Mouse (Mus musculus): Measurements from ENCODE around the gene Ebf1. TPM values are rescaled to one million over a fixed set of nuclear protein-coding genes. Genes with fewer than 3 reads are reported as not detected.

The Ebf1 gene
- polyA plus RNA-seq, 1 experiment, result not detected

DNA sequence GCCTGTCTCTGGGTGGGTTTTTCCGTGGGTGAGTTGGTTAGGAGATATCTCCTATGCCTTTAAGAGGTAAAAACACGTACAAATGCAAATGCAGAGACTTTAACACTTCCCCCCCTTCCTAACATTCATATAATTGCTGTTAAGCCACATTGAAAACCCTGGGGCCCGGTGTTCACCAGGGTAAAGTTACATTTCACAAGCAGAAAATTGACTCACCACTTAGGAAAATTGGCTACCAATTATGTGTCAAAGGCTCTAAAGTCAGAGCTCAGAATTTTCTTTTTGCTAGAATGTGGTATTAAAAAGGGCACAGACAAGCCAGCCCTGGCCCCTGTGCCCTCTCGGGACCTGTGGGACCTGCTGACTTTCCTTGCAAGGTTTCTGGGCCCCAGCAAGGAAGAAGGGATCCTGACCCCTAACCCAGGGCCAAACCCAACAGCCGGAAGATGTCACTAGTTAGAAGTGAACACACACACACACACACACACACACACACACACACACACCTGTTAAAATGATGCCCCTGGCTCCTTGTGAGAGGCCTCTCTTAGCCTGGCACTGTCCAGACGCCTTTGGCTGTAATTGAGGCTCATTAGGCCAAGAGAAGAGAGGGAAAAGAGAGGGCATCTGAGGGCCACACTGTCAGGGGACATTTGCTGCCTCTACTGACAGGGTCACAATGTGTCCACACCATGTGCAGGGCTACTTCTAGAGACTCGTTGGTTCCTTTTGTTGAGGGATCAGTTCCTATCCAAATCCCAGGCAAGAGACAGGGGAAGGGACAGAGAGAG, 48.8 kb downstream of the Ebf1 start:
- WGBS, result 67% methylated on average over 7 of the region's 7 CpGs
- TF ChIP-seq POLR2A (IDR thresholded peaks at IDR 0.05; ENCODE audit: insufficient read depth, low read depth, low read length) (no peak), CTCF (IDR thresholded peaks at IDR 0.05; ENCODE audit: insufficient read depth, low read depth, low read length) (no peak)
- H3K27ac ChIP-seq (ENCODE audit: insufficient read depth, low read depth, low read length), result no peak overlapping the region
- peaks cover 4% of the 10 kb centered on the region; the same call in 1 of the 2 replicates for H3K4me1 ChIP-seq (ENCODE audit: control insufficient read depth, insufficient read depth, low read length)
- H3K4me3 ChIP-seq (ENCODE audit: insufficient read depth, low read depth, low read length), result no peak overlapping the region

DNA sequence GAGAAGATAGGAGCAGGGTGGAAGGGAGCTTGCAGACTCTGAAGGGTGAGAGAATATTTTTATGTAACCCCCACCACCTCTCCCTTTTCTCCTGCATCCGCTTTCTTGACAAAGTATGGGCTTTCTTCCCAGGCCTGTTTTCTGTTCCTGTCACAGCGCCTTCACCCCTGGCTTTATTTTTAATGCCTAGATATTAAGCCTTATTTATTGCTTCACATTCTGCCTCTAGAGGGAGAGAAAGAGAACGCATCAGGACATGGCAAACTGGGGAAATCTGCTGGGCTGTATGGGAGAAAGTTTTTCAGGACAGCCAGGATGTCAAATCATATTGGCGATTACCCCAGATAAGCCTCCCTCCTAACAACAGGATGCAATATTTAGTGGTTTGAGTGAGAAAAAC, 49.6 kb downstream of the Ebf1 start:
- H3K27ac ChIP-seq (ENCODE audit: insufficient read depth, low read depth, low read length), result no peak overlapping the region
- H3K4me1 ChIP-seq (ENCODE audit: control insufficient read depth, insufficient read depth, low read length), result peaks cover 4% of the 10 kb centered on the region; the same call in 1 of the 2 replicates
- no peak overlapping the region for H3K4me3 ChIP-seq (ENCODE audit: insufficient read depth, low read depth, low read length)
- TF ChIP-seq POLR2A (IDR thresholded peaks at IDR 0.05; ENCODE audit: insufficient read depth, low read depth, low read length) (no peak), CTCF (IDR thresholded peaks at IDR 0.05; ENCODE audit: insufficient read depth, low read depth, low read length) (no peak)
- WGBS, result 57% methylated on average over 4 of the region's 4 CpGs

- WGBS, result 88% methylated on average over 2 of the region's 2 CpGs
- Histone ChIP-seq H3K27ac (ENCODE audit: insufficient read depth, low read depth, low read length) (no peak overlapping the region), H3K4me1 (ENCODE audit: control insufficient read depth, insufficient read depth, low read length) (no peaks in the 10 kb centered on the region), H3K4me3 (ENCODE audit: insufficient read depth, low read depth, low read length) (no peak overlapping the region)
- no peak for TF ChIP-seq POLR2A (IDR thresholded peaks at IDR 0.05; ENCODE audit: insufficient read depth, low read depth, low read length)
- no peak for TF ChIP-seq CTCF (IDR thresholded peaks at IDR 0.05; ENCODE audit: insufficient read depth, low read depth, low read length)
These were observed 64.2 kb downstream of the Ebf1 start for GRCm38 (mm10) chr11:44681306-44681705.

DNA sequence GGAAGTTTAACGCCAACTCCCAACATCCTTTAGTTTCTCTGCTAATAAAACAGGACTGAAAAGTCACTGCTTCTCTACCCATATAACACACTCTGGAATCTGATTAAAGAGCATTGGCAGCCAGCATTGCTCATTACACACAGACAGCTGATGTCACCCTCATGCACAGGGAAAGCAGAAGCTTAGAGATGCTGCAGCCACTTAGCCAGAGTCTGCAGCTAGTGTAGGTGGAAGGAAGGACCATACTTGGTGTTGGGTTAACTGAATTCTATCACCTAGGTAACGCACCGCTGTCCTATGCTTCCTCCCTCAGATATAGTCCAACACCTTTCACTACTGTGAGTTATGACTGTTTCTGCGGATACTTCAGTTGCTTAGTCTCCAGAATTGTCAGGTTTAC, 64.9 kb downstream of the Ebf1 start:
- 94% methylated on average over 4 of the region's 4 CpGs for WGBS
- Histone ChIP-seq H3K27ac (ENCODE audit: insufficient read depth, low read depth, low read length) (no peak overlapping the region), H3K4me3 (ENCODE audit: insufficient read depth, low read depth, low read length) (no peak overlapping the region), H3K4me1 (ENCODE audit: control insufficient read depth, insufficient read depth, low read length) (no peaks in the 10 kb centered on the region)
- TF ChIP-seq POLR2A (IDR thresholded peaks at IDR 0.05; ENCODE audit: insufficient read depth, low read depth, low read length), result no peak
- no peak for TF ChIP-seq CTCF (IDR thresholded peaks at IDR 0.05; ENCODE audit: insufficient read depth, low read depth, low read length)

- TF ChIP-seq POLR2A (IDR thresholded peaks at IDR 0.05; ENCODE audit: insufficient read depth, low read depth, low read length) (no peak), CTCF (IDR thresholded peaks at IDR 0.05; ENCODE audit: insufficient read depth, low read depth, low read length) (no peak)
- Histone ChIP-seq H3K4me1 (ENCODE audit: control insufficient read depth, insufficient read depth, low read length) (no peaks in the 10 kb centered on the region), H3K27ac (ENCODE audit: insufficient read depth, low read depth, low read length) (no peak overlapping the region), H3K4me3 (ENCODE audit: insufficient read depth, low read depth, low read length) (no peak overlapping the region)
- WGBS, result 53% methylated on average over 18 of the region's 18 CpGs
These were observed 65.8 kb downstream of the Ebf1 start for GRCm38 (mm10) chr11:44682703-44683539.

DNA sequence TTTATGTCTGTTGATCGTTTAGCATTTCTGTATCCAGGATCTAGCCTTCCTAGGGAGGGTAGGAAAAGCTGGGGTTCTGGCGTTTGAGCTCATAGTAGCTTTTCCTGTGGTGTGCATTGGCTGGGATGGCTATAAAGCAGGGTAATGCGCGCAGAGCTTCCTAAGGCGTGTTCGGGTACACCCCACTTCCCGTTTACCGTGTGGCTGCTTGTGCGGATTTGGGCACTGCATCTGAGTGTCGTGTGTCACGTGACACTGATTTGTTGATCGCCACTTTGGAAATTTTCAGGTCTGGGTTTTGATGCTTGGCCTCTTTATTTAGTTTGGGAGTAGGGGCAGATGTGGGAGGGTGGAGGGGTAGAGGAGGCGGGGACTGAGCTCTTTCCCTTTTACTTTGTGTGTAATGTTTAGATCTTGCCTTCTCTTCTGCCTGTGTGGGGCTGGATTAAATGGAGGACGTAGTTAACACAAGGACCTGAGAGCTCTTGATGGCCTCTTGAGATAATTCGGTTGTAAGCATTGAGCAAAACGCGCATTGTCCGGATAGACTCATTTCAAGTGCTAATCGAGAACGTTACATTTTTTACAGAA, 67.5 kb downstream of the Ebf1 start:
- H3K4me1 ChIP-seq (ENCODE audit: control insufficient read depth, insufficient read depth, low read length), result no peaks in the 10 kb centered on the region
- no peak overlapping the region for H3K27ac ChIP-seq (ENCODE audit: insufficient read depth, low read depth, low read length)
- no peak overlapping the region for H3K4me3 ChIP-seq (ENCODE audit: insufficient read depth, low read depth, low read length)
- 66% methylated on average over 20 of the region's 20 CpGs for WGBS
- TF ChIP-seq CTCF (IDR thresholded peaks at IDR 0.05; ENCODE audit: insufficient read depth, low read depth, low read length) (no peak), POLR2A (IDR thresholded peaks at IDR 0.05; ENCODE audit: insufficient read depth, low read depth, low read length) (no peak)

DNA sequence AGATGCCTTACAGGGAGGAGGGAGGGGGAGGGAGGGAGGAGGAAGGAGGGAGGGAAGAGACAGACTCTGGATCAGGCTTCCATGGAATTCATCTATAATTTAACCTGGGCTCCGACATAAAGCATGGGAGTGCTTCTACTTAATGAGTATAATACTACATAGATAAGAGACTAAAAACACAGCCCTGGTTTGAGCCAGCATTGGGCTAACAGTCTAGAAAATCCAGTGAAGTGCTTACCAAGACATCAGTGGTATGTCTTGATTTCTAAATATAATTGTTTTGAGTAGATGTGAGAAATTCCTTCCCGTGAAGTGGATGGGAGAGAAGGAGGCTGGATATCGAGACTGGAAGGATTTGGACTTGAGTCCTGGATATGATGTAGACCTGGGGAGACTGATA, 68.0 kb downstream of the Ebf1 start:
- Histone ChIP-seq H3K27ac (ENCODE audit: insufficient read depth, low read depth, low read length) (no peak overlapping the region), H3K4me3 (ENCODE audit: insufficient read depth, low read depth, low read length) (no peak overlapping the region), H3K4me1 (ENCODE audit: control insufficient read depth, insufficient read depth, low read length) (no peaks in the 10 kb centered on the region)
- TF ChIP-seq POLR2A (IDR thresholded peaks at IDR 0.05; ENCODE audit: insufficient read depth, low read depth, low read length), result no peak
- TF ChIP-seq CTCF (IDR thresholded peaks at IDR 0.05; ENCODE audit: insufficient read depth, low read depth, low read length), result no peak
- 88% methylated on average over 3 of the region's 3 CpGs for WGBS

- no peak overlapping the region for H3K4me3 ChIP-seq (ENCODE audit: insufficient read depth, low read depth, low read length)
- no peak for TF ChIP-seq POLR2A (IDR thresholded peaks at IDR 0.05; ENCODE audit: insufficient read depth, low read depth, low read length)
- no peak for TF ChIP-seq CTCF (IDR thresholded peaks at IDR 0.05; ENCODE audit: insufficient read depth, low read depth, low read length)
- no peaks in the 10 kb centered on the region for H3K4me1 ChIP-seq (ENCODE audit: control insufficient read depth, insufficient read depth, low read length)
- WGBS, result 46% methylated on average over 21 of the region's 21 CpGs
- H3K27ac ChIP-seq (ENCODE audit: insufficient read depth, low read depth, low read length), result no peak overlapping the region
These were observed 68.8 kb downstream of the Ebf1 start for GRCm38 (mm10) chr11:44685911-44686361.

Data from olfactory bulb, adult 2 months (tissue).